Mouse (Mus musculus) heart, adult 2 months (tissue): ENCODE measurements around the gene Patj.

ENCODE experiments used
- CTCF ChIP-seq: fragments of 200-600 bp; IDR thresholded peaks from 2 replicates; pipeline ENCODE4 v1.8.1; 2022; ENCODE audit warnings: antibody characterized with exemption, mild to moderate bottlenecking, moderate library complexity
- EP300 ChIP-seq: fragments of 200-500 bp; IDR thresholded peaks from 2 replicates; pipeline ENCODE4 v1.6.1; 2011; ENCODE audit warnings: low read depth, low read length, control low read depth; ENCODE audit not compliant: insufficient read depth
- POLR2A ChIP-seq: fragments of 200-500 bp; IDR thresholded peaks from 2 replicates; pipeline ENCODE4 v1.6.1; 2011; ENCODE audit warnings: mild to moderate bottlenecking, low read depth, low read length, control low read depth; ENCODE audit not compliant: insufficient read depth

GRCm38 (mm10) chr4:98563506-98564195 is 168.1 kb downstream of the Patj start:
- TF ChIP-seq CTCF (no peak), POLR2A (no peak), EP300 (no peak)
